Mouse (Mus musculus) myocyte (in vitro differentiated cells): ENCODE data around the gene Cwc15.
"Not testable (repeated sequence)": the region's sequence is repeated elsewhere in the genome, so short reads cannot be mapped to it uniquely, and the experiment has no call there.

Source experiments
- E2F4 ChIP-seq: IDR thresholded peaks from one replicate; pipeline ENCODE4 v1.6.1; 2011; ENCODE audit warnings: mild to moderate bottlenecking, control low read depth, moderate library complexity; ENCODE audit not compliant: insufficient read depth
- MYOG ChIP-seq, 3 experiments: IDR thresholded peaks; one replicate each; pipeline ENCODE4 v1.6.1; 2011; ENCODE audit warnings: control low read depth in 2 of 3, low read depth in 2 of 3, mild to moderate bottlenecking in 2 of 3; ENCODE audit not compliant: insufficient read length in 2 of 3, control insufficient read depth in 1 of 3, insufficient read depth in 1 of 3
- POLR2A ChIP-seq: IDR thresholded peaks from one replicate; pipeline ENCODE4 v1.6.1; 2011; ENCODE audit warnings: low read depth, mild to moderate bottlenecking, control low read depth, moderate library complexity; ENCODE audit not compliant: insufficient read length
- POLR2AphosphoS2 ChIP-seq: IDR thresholded peaks from one replicate; pipeline ENCODE4 v1.6.1; 2011; ENCODE audit warnings: low read depth, control low read depth; ENCODE audit not compliant: insufficient read length
- USF1 ChIP-seq: IDR thresholded peaks from one replicate; pipeline ENCODE4 v1.6.1; 2011; ENCODE audit warnings: low read depth, mild to moderate bottlenecking, control low read depth, moderate library complexity

DNA sequence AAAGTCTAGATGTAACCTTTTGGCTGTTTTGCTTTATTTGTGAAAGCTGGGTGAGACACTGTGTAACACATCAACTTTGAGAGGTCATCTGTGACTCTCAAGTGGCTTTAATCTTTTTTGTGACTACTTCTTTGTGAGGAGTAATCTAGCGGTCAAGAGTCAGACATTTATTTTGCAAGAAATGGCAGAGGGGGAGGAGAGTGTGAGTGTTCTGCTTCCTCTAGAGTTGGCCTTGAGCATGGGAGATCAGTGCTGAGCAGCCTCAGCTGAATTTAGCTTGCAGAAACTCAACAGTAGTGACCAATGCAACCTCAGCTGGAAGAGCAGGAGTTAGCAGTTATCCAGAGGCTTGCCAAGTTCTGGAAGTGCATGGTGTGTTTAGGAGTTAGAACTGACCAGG, 37.9 kb upstream of the Cwc15 start:
- not testable (repeated sequence) for TF ChIP-seq POLR2AphosphoS2; E2F4; USF1; MYOG (IDR thresholded peaks at IDR 0.05; ENCODE audit: control insufficient read depth in 1 of 3, insufficient read depth in 1 of 3, insufficient read length in 2 of 3, low read depth in 2 of 3); POLR2A
